Mouse (Mus musculus) lung, postnatal 0 days (tissue): ENCODE data around the gene Kncn.

ENCODE experiments used
- CTCF ChIP-seq: IDR thresholded peaks from 2 replicates; pipeline ENCODE4 v1.5.1; 2016; ENCODE audit warnings: antibody characterized with exemption, mild to moderate bottlenecking
- EP300 ChIP-seq: IDR thresholded peaks from 2 replicates; pipeline ENCODE4 v1.6.1; 2016; ENCODE audit warnings: antibody characterized with exemption, mild to moderate bottlenecking, control low read depth

DNA sequence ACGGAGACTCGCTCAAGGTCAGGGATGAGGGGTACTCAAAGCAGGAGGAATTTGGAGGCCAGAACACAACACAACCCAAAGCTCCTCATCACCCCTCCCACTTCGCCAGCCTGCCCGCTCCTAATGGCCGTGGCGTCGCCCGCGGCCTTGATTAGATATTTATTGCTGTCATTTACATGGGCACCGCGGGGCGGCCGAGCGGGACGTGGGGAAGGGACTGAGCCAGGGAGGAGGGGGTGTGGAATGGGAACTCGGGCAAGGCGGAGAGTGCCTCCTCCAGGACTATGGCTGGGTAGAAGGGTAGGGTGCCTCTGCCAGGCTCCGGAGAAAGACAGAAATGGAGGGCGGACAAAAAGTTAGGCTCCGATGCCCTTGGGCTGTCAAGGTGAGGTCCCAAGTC, 52.4 kb downstream of the Kncn start:
- TF ChIP-seq CTCF, result no peak
- TF ChIP-seq EP300, result no peak
